8 mouse cellular contexts compared by ENCODE assay signal in the genomic region with DNA sequence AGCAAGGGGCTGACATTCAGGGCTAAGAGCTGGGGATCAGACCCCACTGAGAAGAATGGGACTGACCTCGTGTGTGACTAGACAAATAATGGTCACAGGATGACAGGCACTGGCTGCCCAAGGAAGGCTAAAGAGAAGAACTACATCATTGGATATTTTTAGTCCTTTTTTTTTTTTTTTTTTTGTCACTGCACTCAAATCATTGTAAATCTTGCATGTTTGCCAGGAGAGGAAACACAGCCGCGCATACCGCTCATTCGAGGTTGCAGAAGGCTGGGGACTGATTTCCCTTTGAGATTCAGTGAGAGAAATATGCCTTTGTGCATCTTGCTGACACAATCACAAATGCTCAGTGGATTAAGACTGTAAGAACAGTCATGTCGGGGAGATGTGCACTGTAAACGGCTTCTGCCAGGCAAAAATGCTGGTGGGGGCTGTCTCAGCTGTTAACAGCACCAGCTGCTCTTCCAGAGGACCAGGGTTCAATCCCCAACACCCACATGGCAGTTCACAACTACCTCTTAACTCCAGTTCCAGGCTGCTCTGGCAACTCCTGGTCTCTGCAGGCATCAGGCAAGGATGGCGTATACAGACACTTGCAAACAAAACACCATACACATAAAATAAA. TPM values are rescaled to one million over a fixed set of nuclear protein-coding genes. Genes with fewer than 3 reads are reported as not detected.
DNase-seq lines count a peak whose midpoint lies in the region; ATAC-seq and TF ChIP-seq lines count a peak whose summit lies in the region.

No protein-coding gene starts in this region.

- DNase-seq in left cerebral cortex, adult 2 months (ENCODE audit: extremely low spot score in 1 of 2, low spot score in 2 of 2), result no peak
- DNase-seq in left cerebral cortex, adult 18-20 months (ENCODE audit: low spot score in 2 of 2), result no peak
- peak; percentile 23 for DNase-seq in adrenal gland, postnatal 25 days
- no peak for DNase-seq in liver, embryonic 11.5 days (ENCODE audit: low spot score)
- DNase-seq in adipocyte (ENCODE audit: low spot score) (no peak), MN1 (ENCODE audit: low spot score) (no peak)

- peak overlapping the region; percentile 78 for H3K4me2 ChIP-seq in heart, embryonic 13.5 days
- peak overlapping the region; percentile 12; the same call in 1 of the 2 replicates for H3K4me2 ChIP-seq in liver, embryonic 11.5 days

- no peak overlapping the region for H3K4me3 ChIP-seq in left cerebral cortex, adult 2 months
- H3K4me3 ChIP-seq in heart, embryonic 13.5 days, result no peak overlapping the region
- no peak overlapping the region for H3K4me3 ChIP-seq in liver, embryonic 11.5 days (ENCODE audit: low read depth, low read length)

- TF ChIP-seq CTCF in left cerebral cortex, adult 2 months (IDR thresholded peaks at IDR 0.05), result no peak

- H3K27ac ChIP-seq in left cerebral cortex, adult 2 months, result peak overlapping the region; percentile 83
- H3K27ac ChIP-seq in heart, embryonic 13.5 days (replicated peaks), result peak overlapping the region; percentile 90
- no peak overlapping the region; the same call in 1 of the 2 replicates for H3K27ac ChIP-seq in liver, embryonic 11.5 days (ENCODE audit: low read depth, low read length)

- peaks cover 82% of the 10 kb centered on the region for H3K4me1 ChIP-seq in heart, embryonic 13.5 days
- peaks cover 75% of the 10 kb centered on the region for H3K4me1 ChIP-seq in liver, embryonic 11.5 days (replicated peaks; ENCODE audit: control insufficient read depth, insufficient read depth, low read length)

- H3K9ac ChIP-seq in heart, embryonic 13.5 days, result peak overlapping the region; percentile 62
- no peak overlapping the region for H3K9ac ChIP-seq in liver, embryonic 11.5 days (ENCODE audit: low read depth, low read length)

- ATAC-seq in heart, embryonic 13.5 days (ENCODE audit: extremely low read depth, insufficient number of reproducible peaks, low FRiP score, low TSS enrichment), result no peak
- ATAC-seq in liver, embryonic 11.5 days (replicated peaks; ENCODE audit: low FRiP score), result no peak
- no peak for ATAC-seq in monocyte, adult 5-6 weeks (replicated peaks; ENCODE audit: insufficient number of reproducible peaks, low FRiP score, low TSS enrichment, poor library complexity, severe bottlenecking)

- H3K27me3 ChIP-seq in heart, embryonic 13.5 days (replicated peaks), result no peaks in the 10 kb centered on the region
- no peaks in the 10 kb centered on the region for H3K27me3 ChIP-seq in liver, embryonic 11.5 days (replicated peaks; ENCODE audit: control insufficient read depth, insufficient read depth, low read length)

- no peaks in the 10 kb centered on the region for H3K9me3 ChIP-seq in heart, embryonic 13.5 days
- no peaks in the 10 kb centered on the region for H3K9me3 ChIP-seq in liver, embryonic 11.5 days (ENCODE audit: control insufficient read depth, low read length)

- 24% methylated on average over 8 of the region's 8 CpGs for WGBS in heart, embryonic 13.5 days
- WGBS in liver, embryonic 11.5 days, result 53% methylated on average over 8 of the region's 8 CpGs

- H3K36me3 ChIP-seq in heart, embryonic 13.5 days, result no peaks in the 10 kb centered on the region
- no peaks in the 10 kb centered on the region for H3K36me3 ChIP-seq in liver, embryonic 11.5 days (ENCODE audit: control insufficient read depth, insufficient read depth, low read length)

- intact Hi-C loops in left cerebral cortex, adult 2 months (cut with DNase I), result loop anchor here (2.0 to 10.0 kb wide), 3 partner anchors 36 to 167 kb away; no protein-coding TSS in a partner anchor

RNA-seq across cellular contexts. Expression of gene Rassf3, which starts 4.5 kb away (rescaled TPM):
- total RNA-seq in left cerebral cortex, adult 2 months (2021), result 10 to 100 TPM; 39.4 to 40.1 TPM
- total RNA-seq in left cerebral cortex, adult 18-20 months (2021), result 10 to 100 TPM; 39.4 to 49.7 TPM
- 33.3 and 36.8 TPM in 2 replicates for total RNA-seq in adrenal gland, postnatal 25 days (2021)
- 15.2 and 19.2 TPM in 2 replicates for polyA plus RNA-seq in heart, embryonic 13.5 days (2015; fragmentation: Nextera tagmentation; extraction: Ambion mirVana)
- 14.0 and 15.4 TPM in 2 replicates for polyA plus RNA-seq in liver, embryonic 11.5 days (2014; fragmentation: Nextera tagmentation; extraction: Ambion mirVana)
- total RNA-seq in monocyte, adult 5-6 weeks (2017), result 80.1 to 98.6 TPM (median 93.0 TPM) in 3 replicates
